Comparison of ENCODE assay signal across 16 mouse cellular contexts in the genomic region with DNA sequence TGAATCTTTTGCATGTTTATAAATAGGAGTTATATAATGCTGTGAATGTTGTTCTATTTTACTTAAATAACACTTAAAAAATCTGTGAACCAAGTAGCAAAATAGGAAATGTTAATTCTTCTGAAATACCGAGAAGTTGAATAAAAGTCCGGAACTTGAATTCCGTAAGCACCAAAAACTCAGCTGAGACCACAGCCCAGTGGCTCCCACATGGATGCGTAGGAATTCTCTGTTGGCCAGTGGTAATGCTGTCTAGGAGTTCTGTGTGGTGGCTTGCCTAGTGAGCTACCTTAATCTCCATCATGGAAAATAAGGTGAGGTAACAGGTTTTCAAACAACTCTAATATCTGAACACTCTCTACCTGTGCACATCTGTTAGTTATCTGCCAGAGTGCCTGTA.
"Had no signal": no experiment of that assay in that cellular context is flagged by ENCODE, and none has a peak within 500 bp of the region (broad histone marks: within the 10 kb centered on the region; RNA-seq: fewer than 3 reads in every experiment).

No protein-coding gene starts in this region.

- H3K27ac ChIP-seq: liver, embryonic 13.5 days; midbrain, embryonic 15.5 days; neural tube, embryonic 12.5 days; neural tube, embryonic 15.5 days; stomach, embryonic 15.5 days had no signal

- H3K4me1 ChIP-seq: liver, embryonic 13.5 days; neural tube, embryonic 12.5 days; stomach, embryonic 15.5 days had no signal

- DNase-seq: kidney, adult 18-20 months; kidney, adult 9 months; kidney, postnatal 14 days; kidney, postnatal 4 days; liver, embryonic 13.5 days; lung, adult 2 months; lung, postnatal 14 days; lung, postnatal 4 days; right cerebral cortex, postnatal 14 days; spleen, adult 18-20 months; thymus, adult 18-20 months; thymus, postnatal 36 days had no signal

- H3K4me3 ChIP-seq: liver, embryonic 13.5 days; midbrain, embryonic 15.5 days; neural tube, embryonic 12.5 days; neural tube, embryonic 15.5 days; stomach, embryonic 15.5 days had no signal
